Mouse (Mus musculus): Measurements from ENCODE around the gene Casp8.
"Not testable (repeated sequence)": the region's sequence is repeated elsewhere in the genome, so short reads cannot be mapped to it uniquely, and the experiment has no call there.

Casp8 gene

DNA sequence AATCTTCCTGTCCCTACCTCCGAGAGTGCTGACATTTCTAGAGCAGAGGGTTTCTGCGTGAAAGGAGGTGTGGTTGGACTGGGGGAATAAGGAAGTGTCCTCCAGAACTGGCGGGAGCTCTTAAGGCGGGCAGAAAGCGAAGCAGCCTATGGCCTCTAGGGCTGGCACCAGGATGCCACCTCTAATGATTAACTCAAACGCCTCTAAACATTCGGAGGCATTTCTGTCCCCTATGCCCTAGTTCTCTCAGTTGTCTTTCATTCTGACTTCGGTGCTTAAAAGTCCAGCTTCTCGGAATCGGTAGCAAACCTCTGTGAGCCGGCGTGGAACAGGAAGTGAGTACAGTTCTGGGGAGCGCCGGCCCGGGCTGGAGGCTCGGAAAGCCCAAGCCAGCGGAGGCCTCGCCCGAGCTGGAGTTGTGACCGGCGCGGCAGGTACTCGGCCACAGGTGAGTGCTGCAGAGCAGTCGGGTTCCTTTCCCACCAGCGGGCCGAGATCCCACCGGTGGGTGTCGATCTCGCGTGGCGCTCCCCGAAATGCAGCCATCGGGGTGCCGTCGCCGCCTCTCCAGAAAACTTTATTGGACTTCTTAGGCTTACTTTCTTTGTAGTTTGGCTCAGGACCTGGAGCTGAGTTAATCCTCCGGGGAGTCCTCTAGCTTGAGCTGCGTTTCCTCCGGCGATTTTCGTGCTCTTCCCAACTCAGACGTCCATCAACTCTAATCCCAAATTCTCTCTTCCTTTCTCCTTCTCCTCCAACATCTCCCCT is at the start of gene Casp8:
Gene Casp8 (plus strand): TSS at position 84 of the 768 bp plus-strand sequence.
- DNase-seq (ENCODE audit: low spot score), result peak; percentile 91

DNA sequence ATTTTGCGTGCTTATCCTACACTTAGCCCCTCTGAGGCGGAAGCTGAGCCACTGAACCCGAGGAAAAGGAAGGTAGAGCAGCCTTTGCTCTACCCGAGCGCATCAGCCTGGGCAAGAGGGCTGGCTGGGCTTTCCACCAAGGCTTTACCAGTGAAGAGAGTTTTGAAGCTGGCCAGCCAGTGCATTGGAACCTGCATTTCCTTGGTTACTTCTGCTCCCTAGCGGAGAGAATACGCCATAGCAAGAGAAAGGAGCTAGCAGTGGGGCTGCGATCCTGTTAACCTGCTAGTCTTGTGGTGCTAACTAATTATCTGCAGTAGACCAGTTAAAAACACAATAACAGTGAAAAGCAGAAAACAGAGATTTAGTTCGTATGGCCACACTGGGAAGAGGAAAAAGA is 48.3 kb upstream of the Casp8 start:
- DNase-seq (ENCODE audit: low spot score), result peak; percentile 71

DNA sequence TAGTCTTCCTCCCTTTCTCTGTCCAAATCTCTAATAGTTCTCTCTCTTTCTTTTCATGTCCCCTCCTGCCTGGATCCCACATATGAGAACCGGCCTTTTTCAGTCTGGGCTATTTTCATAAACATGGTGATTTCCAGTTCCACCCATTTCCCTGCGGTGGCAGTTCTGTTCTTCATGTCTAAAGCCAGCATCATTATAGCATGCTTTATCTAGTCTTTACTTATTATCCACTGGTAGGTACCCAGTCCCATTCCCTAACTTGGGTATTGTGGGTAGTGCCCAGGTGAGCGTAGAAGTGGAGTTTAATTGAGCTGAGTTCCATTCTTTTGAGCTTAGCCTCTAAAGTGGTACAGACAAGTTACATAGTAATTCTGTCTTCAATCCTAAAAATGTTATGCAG is 35.7 kb upstream of the Casp8 start:
- no peak for DNase-seq (ENCODE audit: low spot score)

DNA sequence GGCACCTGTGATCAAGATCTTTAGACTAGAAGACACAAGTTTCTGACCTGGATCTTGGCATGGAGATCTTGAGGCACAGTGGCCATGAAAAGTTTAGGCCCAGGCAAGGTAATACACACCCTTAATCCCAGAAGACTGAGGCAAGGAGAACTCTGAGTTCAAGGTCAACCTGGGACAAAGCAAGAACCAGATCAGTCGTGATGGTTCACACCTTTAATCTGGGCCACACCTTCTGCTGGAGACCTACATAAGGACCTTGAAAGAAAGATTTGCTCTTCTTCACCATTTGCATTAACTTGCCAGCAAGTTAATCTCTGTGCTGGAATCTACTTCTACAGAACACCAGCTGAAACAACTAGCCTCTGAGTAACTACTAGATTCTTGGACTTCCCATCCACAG is 34.6 kb upstream of the Casp8 start:
- no peak for DNase-seq (ENCODE audit: low spot score)

DNA sequence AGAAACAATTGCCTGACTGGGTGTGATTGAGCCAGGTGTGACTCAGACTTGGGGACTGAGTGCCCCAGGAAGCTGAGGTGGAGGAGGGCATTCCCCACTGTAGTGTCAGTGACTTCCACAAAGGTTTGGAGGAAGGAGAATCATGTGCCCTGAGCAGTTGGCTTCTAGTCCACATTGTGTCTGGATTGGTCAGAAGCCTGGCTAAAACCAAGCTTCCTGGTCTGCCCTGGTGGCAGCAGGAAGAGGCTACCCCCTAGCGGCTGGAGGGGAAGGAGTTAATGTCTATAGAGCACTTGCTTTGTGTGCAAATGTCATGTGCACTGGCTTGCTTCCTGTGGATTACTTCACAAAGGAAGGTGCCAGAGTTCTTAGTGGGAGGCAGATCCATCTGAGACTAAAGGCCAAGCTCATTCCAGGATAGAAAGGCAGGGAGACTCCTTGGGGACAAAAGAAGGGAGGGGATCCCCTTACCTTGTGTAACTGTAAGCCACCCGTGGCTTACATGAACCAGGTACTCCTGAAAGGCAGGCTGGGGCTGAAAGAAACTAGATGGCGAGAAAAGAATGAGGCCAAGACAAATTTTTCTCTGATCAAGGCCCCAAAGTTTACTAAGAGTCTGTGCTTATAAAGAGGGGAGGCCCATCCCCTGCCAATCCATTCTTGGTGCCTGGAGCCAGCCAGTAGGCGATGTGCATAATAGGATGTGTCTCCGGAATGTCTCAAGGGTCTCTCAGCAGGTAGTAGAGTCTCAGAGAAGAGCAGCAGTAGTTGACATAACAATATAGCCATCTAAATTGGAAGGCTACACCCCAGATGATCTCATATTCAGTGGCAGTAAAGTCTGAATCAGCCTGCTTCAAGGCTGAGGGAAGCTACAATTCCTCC is 33.5 kb upstream of the Casp8 start:
- DNase-seq (ENCODE audit: low spot score), result peak; percentile 92

DNA sequence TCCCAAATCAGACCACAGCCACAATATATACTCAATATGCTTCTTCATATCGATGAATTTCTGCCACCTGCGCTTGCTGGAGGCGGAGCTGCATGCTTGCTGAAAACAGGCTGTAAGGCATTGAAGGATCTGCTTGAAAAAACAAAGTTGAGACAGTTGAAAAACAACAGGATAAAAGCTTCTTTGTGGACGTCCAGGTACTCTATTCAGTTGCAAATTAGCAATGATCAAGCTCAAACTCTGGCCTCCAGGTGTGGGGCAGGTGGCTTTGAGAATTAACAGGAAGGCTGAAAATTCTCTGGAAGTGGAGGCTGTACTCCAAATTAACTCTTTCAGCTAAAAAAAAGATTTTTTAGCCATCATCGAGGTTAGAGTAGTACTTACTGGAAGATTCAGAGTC is 32.6 kb upstream of the Casp8 start:
- no peak for DNase-seq (ENCODE audit: low spot score)

DNA sequence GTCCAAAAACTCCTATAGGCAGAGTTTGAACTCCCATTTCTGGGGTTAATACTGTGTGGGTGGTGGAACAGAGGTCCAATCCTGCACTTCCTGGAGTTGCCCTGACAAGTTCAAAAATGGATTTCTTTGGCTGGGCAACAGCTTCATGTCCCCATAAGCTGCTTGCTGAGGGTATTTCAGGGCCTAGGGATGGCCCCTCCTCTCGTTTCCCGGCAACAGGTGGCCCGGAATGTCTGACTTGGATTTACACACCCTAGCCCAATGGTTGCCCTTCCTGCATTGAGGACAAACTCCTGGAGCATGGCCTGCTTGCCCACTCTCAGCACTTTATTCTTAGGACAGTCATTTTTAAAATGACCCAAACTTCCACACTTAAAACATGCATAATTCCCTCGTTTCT is 28.7 kb upstream of the Casp8 start:
- DNase-seq (ENCODE audit: low spot score), result not testable (repeated sequence)

DNA sequence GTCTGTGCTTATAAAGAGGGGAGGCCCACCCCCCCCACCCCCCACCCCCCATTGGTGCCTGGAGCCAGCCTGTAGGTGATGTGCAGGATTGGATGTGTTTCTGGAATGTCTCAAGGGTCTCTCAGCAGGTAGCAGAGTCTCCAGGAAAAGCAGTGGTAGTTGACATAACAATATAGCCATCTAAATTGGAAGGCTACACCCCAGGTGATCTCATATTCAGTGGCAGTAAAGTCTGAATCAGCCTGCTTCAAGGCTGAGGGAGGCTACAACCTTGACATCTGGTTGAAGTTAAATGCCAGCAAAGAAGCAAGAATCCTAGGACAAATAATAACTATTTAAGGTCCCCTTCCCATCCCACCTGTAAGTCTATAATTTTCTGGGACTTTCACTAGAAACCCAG is 26.0 kb upstream of the Casp8 start:
- DNase-seq (ENCODE audit: low spot score), result no peak

DNA sequence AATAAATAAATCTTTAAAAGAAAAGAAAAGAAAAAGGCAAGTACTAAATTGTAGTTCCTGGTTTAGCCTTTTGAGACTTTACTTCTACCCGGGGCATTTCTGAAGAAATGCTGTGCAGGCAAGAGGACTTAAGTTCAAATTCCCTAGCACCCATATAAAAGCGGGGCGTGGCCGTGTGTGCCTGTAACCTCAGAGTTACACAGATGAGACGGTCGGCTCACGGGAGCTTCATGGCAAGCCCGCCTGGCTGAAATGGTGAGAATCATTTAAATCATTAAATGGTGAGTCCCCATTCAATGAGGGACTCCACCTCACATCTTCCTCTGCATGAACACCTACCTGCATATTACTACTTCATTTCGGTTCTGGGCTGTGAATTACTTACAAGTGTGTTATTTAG is 25.5 kb upstream of the Casp8 start:
- no peak for DNase-seq (ENCODE audit: low spot score)

DNA sequence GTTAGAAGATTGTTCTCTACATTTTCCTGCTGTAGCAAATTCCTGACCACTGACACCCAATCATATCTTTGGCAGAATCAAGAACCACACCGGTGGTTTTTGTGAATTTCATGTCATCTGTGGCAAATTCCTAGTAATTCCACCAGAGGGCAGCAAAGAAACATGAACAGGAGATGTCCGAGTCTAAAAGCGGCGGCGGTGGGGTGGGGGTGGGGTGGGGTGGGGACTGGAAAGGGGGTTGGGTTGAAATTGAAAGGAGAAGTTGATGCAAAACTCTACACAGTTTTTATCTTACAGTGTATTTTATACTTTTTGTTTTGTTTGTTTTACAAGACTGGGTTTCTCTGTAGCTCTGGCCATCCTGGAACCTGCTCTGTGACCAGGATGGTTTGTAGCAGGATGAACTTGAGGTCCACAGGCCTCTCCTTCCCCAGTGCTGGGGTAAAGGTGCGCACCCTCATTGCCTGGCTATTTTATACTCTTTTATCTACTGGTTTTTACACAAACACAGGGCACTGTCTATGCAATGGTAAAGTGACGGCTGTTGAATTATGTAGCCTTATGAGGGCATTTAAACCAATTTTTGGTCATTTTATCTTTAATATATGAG is 25.0 kb upstream of the Casp8 start:
- peak; percentile 76 for DNase-seq (ENCODE audit: low spot score)

DNA sequence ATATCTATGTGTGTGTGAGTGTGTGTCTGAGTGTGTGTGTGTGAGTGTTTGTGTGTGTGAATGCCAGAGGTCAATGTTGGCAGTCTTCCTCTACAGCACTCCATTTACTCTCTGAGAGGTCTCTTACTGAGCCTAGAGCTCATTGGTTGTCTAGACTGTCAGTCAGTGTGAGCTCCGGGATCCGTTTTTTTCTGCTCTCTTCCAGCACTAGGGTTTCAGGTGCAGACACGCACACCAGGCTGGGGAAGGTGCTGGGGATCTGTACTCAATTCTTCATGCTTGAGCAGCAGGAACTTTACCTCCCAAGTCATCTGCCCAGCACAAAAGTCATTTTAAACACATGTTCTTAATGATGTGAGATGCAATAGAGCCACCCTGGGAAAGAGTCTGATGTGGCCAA is 23.1 kb upstream of the Casp8 start:
- DNase-seq (ENCODE audit: low spot score), result no peak

DNA sequence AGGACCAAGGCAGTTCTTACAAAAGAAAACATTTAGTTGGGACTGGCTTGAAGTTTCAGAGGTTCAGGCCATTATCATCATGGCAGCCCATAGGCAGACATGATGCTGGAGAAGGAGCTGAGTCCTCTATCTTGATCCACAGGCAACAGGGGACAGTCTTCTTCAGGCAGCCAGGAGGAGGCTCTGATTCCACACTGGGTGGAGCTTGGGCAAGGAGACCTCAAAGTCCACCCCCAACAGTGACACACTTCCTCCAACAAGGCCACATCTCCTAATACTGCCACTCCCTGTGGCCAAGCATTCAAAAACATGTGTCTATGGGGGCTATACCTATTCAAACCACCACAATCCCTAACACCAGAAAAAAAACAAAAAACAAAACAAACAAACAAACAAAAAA is 21.9 kb upstream of the Casp8 start:
- DNase-seq (ENCODE audit: low spot score), result peak; percentile 38

DNA sequence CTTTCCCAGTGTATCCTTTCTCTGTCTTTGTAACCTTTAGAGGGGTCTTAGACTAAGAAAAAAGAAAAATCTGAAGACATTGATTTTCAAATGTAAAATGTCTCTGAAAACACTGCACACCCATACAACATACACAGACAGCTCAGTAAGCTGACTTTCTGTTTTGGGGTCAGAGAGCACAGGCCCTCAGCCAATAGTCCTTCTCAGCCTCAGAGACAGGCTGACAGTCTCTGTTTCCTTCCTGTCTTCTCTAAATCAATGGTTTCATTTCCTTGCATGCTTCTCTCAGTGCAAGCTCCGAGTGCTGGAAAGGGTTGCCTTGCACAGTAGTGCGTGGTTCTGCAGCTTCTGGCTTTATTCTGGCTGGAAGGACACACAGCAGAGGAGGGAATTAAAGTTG is 21.3 kb upstream of the Casp8 start:
- DNase-seq (ENCODE audit: low spot score), result peak; percentile 72

DNA sequence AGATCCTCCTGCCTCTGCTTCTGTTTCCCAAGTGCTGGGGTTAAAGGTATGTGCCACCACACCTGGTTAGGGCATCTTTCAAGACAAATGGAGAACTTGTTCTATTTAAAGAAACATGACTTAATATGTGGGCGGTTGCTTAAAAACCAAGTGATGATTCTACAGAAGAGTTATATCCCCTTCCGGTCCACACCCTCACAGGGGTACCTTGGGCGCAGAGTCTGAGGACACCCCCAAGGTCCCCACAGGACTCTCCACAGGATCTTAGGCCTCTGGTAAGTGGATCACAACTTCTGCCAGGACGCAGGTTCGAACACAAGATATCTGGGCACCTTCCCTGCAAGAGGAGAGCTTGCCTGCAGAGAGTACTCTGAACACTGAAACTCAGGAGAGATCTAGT is 19.8 kb upstream of the Casp8 start:
- no peak for DNase-seq (ENCODE audit: low spot score)

DNA sequence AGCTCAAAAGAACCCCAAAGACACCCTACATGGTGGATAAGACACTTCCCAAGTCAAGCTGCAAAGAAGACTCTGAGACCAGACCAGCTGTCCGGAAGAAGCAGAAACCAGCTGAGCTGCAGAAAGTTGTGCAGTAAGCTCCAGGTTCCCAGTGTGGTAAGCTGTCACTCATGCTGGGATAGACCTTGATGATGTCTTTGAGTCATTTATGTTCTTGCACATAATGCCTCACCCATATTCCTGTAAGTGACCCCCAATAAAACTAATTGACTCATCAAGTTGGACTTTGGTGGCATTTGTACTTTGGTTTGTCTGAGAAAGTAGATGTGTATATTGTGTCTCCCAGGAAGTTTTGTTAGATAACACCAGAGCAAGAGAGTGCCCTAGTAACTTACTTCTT is 17.6 kb upstream of the Casp8 start:
- DNase-seq (ENCODE audit: low spot score), result no peak

DNA sequence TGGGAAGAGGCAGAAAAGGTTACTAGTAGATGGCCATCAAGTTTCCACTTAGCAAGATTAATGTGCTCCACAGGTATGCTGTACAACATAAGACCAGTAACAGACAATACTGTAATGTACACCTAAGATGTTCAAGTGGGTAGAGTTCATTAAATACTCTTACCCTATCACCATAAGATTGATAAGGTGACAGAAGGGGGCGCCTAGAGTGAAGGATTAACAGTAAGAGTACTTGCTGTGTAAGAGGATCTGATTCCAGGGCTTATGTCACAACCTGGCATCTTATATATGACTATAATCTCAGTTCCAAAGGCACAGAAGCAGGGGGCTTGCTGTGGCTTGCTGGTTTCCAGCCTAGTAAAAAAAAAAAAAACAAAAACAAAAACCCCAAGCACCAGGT is 16.9 kb upstream of the Casp8 start:
- no peak for DNase-seq (ENCODE audit: low spot score)

DNA sequence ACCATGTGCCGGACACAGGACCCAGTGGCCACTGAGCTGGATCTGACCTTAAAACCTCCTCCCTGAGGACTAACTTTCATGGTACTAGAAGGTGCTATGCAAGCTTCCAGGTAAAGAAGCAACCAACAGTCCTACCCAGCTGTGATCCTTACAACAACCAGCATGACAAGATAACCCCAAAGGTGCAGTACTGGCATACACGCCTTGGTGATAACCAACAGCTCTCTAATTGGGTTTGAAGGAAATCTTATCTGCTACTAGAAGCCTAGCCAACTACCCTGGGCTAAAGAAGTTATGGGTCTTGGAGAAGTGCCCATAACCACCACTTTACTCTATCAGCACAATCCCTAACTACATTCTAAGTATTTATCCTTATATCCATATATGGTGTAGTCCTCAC is 8.9 kb upstream of the Casp8 start:
- no peak for DNase-seq (ENCODE audit: low spot score)

DNA sequence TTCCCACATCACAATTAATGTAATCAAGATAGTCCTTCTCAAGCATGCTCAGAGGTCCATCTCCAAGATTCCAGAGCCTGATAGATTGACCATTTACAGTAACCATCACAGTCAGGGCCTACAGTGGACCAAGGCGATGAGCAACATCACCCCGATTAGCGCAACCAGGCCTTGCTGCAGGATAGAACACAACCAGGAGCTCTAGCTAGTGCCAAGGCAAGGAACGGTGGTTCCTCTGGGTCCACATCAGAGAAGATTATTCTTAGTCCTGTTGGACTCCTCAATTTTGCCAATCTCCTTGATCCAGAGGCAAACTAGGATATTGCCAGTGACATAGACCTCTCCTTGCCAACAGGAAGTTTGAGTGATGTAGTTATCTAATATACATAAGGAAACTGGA is 6.8 kb upstream of the Casp8 start:
- DNase-seq (ENCODE audit: low spot score), result no peak

DNA sequence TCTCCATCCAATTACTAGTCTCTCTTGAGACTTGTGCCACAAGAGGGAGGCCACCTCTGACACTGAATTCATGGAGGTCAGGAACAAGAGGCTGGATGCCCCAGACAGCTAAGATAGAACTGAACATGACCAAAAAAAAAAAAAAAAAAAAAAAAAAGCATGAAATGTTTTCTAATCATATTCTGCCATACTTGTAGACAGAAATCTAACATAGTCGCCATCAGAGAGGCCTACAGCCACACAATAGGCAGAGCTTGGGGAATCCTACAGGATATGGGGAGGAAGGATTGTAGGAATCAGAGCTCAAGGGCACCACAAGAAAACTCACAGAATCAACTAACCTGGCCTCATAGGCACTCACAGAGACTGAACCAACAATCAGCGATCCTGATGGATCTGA is 469 bp upstream of the Casp8 start:
- no peak for DNase-seq (ENCODE audit: low spot score)

DNA sequence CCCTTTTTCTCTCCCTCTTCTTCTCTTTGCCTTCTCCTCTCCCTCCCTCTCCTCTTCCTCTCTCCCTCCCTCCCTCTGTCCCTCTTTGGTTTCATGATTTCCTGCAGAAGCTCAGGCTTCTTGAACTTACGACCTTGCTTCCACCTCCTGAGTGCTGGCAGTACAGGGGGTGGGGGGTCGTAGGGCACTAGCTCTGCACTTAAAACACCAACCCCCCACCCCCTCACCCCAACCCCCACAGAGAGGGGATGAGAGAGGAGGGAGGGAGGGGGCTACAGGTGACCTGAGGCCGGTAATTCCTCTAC is 837 bp downstream of the Casp8 start:
- no peak for DNase-seq (ENCODE audit: low spot score)

DNA sequence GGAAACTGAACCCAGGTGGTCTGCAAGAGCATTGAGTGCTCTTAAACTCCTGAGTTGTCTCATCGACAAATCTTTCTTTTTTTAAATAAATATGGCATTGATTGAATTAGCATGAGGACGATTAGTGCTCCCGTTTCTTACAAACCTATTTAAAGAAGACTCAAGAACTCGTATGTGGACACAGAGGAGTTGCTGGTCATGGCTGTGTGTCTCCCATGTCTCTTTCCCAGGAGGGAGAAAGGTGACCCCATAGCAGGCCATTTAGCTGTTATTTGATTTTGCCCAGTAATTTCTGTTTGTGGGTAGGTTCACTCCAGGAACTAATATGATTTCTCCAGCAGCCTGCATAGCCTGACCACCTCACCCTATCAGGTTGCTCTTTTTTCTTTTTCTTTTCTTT is 1.7 kb downstream of the Casp8 start:
- DNase-seq (ENCODE audit: low spot score), result peak; percentile 13

DNA sequence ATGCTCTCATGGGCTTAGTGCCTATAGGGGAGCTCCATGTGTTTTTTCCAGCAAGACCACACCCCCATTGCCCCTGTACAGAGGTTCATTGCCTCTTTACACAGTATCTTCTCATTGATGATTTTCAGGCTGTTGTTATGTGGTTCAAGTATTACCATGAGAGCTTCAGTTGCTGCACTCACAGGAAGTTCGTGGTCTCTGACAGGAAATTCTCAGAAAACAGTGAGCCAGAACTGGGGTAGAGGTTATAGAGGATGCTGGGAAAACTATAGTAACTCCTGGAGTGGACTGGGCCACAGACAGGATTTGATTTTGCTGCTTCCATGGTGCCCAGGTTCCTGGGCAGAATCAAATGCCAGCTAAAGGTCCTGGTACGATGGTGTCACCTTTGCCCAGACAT is 2.2 kb downstream of the Casp8 start:
- DNase-seq (ENCODE audit: low spot score), result peak; percentile 76

DNA sequence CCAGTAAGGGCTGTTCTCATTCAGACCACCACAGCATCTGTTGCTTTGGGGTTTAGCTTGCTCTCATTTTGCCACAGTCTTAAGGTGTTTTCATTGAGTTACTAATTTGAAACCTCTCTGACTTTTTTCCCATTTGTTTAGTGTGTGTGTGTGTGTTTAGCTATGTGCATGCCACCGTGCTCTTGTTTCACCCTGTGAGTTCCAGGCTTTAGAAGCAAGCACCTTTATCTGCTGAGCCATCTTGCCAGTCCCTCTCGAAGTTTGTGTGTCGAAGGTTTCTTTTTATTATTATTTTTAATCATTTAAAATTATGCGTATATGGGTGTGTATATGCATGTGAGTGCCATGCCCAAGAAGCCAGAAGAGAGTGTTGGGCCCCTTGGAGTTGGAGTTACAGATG is 3.7 kb downstream of the Casp8 start:
- DNase-seq (ENCODE audit: low spot score), result no peak
